ENCODE assay signal across 25 mouse cellular contexts in genomic region chr17:49568717-49569116, GRCm38 (mm10). TPM values are rescaled to one million over a fixed set of nuclear protein-coding genes. Genes with fewer than 3 reads are reported as not detected.
A peak's percentile ranks its signal among the peaks of the same experiment; 100 is the strongest.
DNase-seq lines count a peak whose midpoint lies in the region; ATAC-seq and TF ChIP-seq lines count a peak whose summit lies in the region.
"Had no signal": no experiment of that assay in that cellular context is flagged by ENCODE, and none has a peak within 500 bp of the region (broad histone marks: within the 10 kb centered on the region; RNA-seq: fewer than 3 reads in every experiment).

No protein-coding gene starts in this region.

- TF ChIP-seq EP300 in lung, postnatal 0 days (IDR thresholded peaks at IDR 0.05), result peak; percentile 92

- H3K36me3 ChIP-seq in embryonic facial prominence, embryonic 14.5 days (ENCODE audit: control insufficient read depth, insufficient read depth, low read length), result no peaks in the 10 kb centered on the region
- no peaks in the 10 kb centered on the region for H3K36me3 ChIP-seq in embryonic facial prominence, embryonic 10.5 days (replicated peaks)
- H3K36me3 ChIP-seq in lung, postnatal 0 days (ENCODE audit: insufficient read depth, low read length), result no peaks in the 10 kb centered on the region
- no peaks in the 10 kb centered on the region for H3K36me3 ChIP-seq in forebrain, embryonic 11.5 days (ENCODE audit: control insufficient read depth, insufficient read depth, low read length)
- H3K36me3 ChIP-seq: embryonic facial prominence, embryonic 13.5 days; forebrain, embryonic 10.5 days; forebrain, embryonic 15.5 days; G1E had no signal

- H3K9ac ChIP-seq in embryonic facial prominence, embryonic 14.5 days (ENCODE audit: low read depth, low read length), result no peak overlapping the region
- no peak overlapping the region for H3K9ac ChIP-seq in lung, postnatal 0 days (replicated peaks; ENCODE audit: low read depth)
- no peak overlapping the region for H3K9ac ChIP-seq in forebrain, embryonic 11.5 days (ENCODE audit: low read length)
- H3K9ac ChIP-seq: embryonic facial prominence, embryonic 13.5 days; forebrain, embryonic 13.5 days; forebrain, embryonic 15.5 days; forebrain, postnatal 0 days had no signal

- no peak overlapping the region for H3K4me2 ChIP-seq in embryonic facial prominence, embryonic 14.5 days (ENCODE audit: low read depth, low read length)
- H3K4me2 ChIP-seq in lung, postnatal 0 days (replicated peaks; ENCODE audit: low read depth, low read length), result no peak overlapping the region
- H3K4me2 ChIP-seq in forebrain, embryonic 11.5 days (ENCODE audit: low read depth, low read length, severe bottlenecking), result no peak overlapping the region
- H3K4me2 ChIP-seq: embryonic facial prominence, embryonic 13.5 days; forebrain, embryonic 13.5 days; forebrain, embryonic 15.5 days had no signal

- H3K27me3 ChIP-seq in embryonic facial prominence, embryonic 14.5 days (replicated peaks; ENCODE audit: control insufficient read depth, insufficient read depth, low read length), result no peaks in the 10 kb centered on the region
- H3K27me3 ChIP-seq in embryonic facial prominence, embryonic 10.5 days (replicated peaks; ENCODE audit: low read depth, poor library complexity, severe bottlenecking), result peaks cover 24% of the 10 kb centered on the region
- H3K27me3 ChIP-seq in lung, postnatal 0 days (replicated peaks; ENCODE audit: insufficient read depth, low read length), result no peaks in the 10 kb centered on the region
- no peaks in the 10 kb centered on the region for H3K27me3 ChIP-seq in forebrain, embryonic 11.5 days (ENCODE audit: control insufficient read depth, insufficient read depth, low read length)
- H3K27me3 ChIP-seq: embryonic facial prominence, embryonic 13.5 days; forebrain, embryonic 13.5 days; forebrain, embryonic 15.5 days had no signal

- WGBS in embryonic facial prominence, embryonic 14.5 days, result 53% methylated on average over 8 of the region's 8 CpGs
- WGBS in embryonic facial prominence, embryonic 10.5 days, result 75% methylated on average over 8 of the region's 8 CpGs
- WGBS in lung, postnatal 0 days, result 58% methylated on average over 8 of the region's 8 CpGs
- 82% methylated on average over 8 of the region's 8 CpGs for WGBS in forebrain, embryonic 11.5 days

- no peak for ATAC-seq in embryonic facial prominence, embryonic 14.5 days (ENCODE audit: low read depth)
- peak; percentile 88 for ATAC-seq in lung, postnatal 0 days
- ATAC-seq in forebrain, embryonic 11.5 days (replicated peaks; ENCODE audit: low FRiP score), result no peak
- ATAC-seq: activated CD4-positive, CD25-positive, alpha-beta regulatory T cell, adult 4 months; CD4-positive, CD25-positive, alpha-beta regulatory T cell, adult 4 months; forebrain, embryonic 13.5 days; forebrain, embryonic 15.5 days; forebrain, postnatal 0 days; Patski had no signal

- H3K27ac ChIP-seq in embryonic facial prominence, embryonic 14.5 days (replicated peaks; ENCODE audit: low read depth, low read length), result no peak overlapping the region
- H3K27ac ChIP-seq in embryonic facial prominence, embryonic 10.5 days (replicated peaks), result no peak overlapping the region
- H3K27ac ChIP-seq in lung, postnatal 0 days (ENCODE audit: low read length), result peak overlapping the region; percentile 49; the same call in 1 of the 2 replicates
- no peak overlapping the region for H3K27ac ChIP-seq in forebrain, embryonic 11.5 days (ENCODE audit: low read depth, low read length)
- H3K27ac ChIP-seq: embryonic facial prominence, embryonic 13.5 days; forebrain, embryonic 10.5 days; forebrain, embryonic 13.5 days; forebrain, embryonic 15.5 days had no signal

- TF ChIP-seq CTCF in lung, postnatal 0 days (IDR thresholded peaks at IDR 0.05), result no peak

- no peaks in the 10 kb centered on the region for H3K4me1 ChIP-seq in embryonic facial prominence, embryonic 14.5 days (ENCODE audit: control insufficient read depth, insufficient read depth, low read length)
- H3K4me1 ChIP-seq in embryonic facial prominence, embryonic 10.5 days, result peaks cover 16% of the 10 kb centered on the region
- no peaks in the 10 kb centered on the region for H3K4me1 ChIP-seq in lung, postnatal 0 days (ENCODE audit: insufficient read depth, low read depth, low read length)
- no peaks in the 10 kb centered on the region; the same call in 1 of the 2 replicates for H3K4me1 ChIP-seq in forebrain, embryonic 11.5 days (replicated peaks; ENCODE audit: control insufficient read depth, insufficient read depth, low read length)

- H3K4me3 ChIP-seq in embryonic facial prominence, embryonic 14.5 days (ENCODE audit: low read depth, low read length), result no peak overlapping the region
- H3K4me3 ChIP-seq in embryonic facial prominence, embryonic 10.5 days, result no peak overlapping the region
- no peak overlapping the region for H3K4me3 ChIP-seq in lung, postnatal 0 days (ENCODE audit: low read depth, low read length)
- H3K4me3 ChIP-seq in forebrain, embryonic 11.5 days (ENCODE audit: low read depth, low read length), result no peak overlapping the region
- H3K4me3 ChIP-seq: embryonic facial prominence, embryonic 13.5 days; forebrain, embryonic 10.5 days; forebrain, embryonic 13.5 days; forebrain, embryonic 15.5 days had no signal

- peak; percentile 32 for DNase-seq in embryonic facial prominence, embryonic 14.5 days (ENCODE audit: low spot score)
- no peak for DNase-seq in embryonic facial prominence, embryonic 10.5 days (ENCODE audit: low spot score)
- DNase-seq in lung, postnatal 0 days (ENCODE audit: low spot score), result peak; percentile 71
- DNase-seq in lung, postnatal 25 days (ENCODE audit: low spot score), result no peak
- DNase-seq in fibroblast of lung, adult 2 months (ENCODE audit: low read depth), result peak; percentile 27
- DNase-seq in lung, postnatal 4 days, result peak; percentile 46 to 65
- no peak for DNase-seq in forebrain, embryonic 11.5 days (ENCODE audit: low spot score)
- DNase-seq: adrenal gland, adult 8-10 months; adrenal gland, postnatal 14 days; adrenal gland, postnatal 36 days; B cell, adult 2 months; cerebellum, adult 11-12 months; cerebellum, adult 2 months; cerebellum, adult 9-10 months; cerebellum, postnatal 10 days; cerebellum, postnatal 25 days; forebrain, postnatal 0 days had no signal

- no peaks in the 10 kb centered on the region for H3K9me3 ChIP-seq in embryonic facial prominence, embryonic 14.5 days (ENCODE audit: control insufficient read depth, low read length)
- H3K9me3 ChIP-seq in embryonic facial prominence, embryonic 10.5 days, result no peaks in the 10 kb centered on the region
- 0 out of 2 replicates have a peak, but pooled peaks cover 3% of the 10 kb centered on the region for H3K9me3 ChIP-seq in lung, postnatal 0 days (ENCODE audit: low read length)
- no peaks in the 10 kb centered on the region for H3K9me3 ChIP-seq in forebrain, embryonic 11.5 days (ENCODE audit: control insufficient read depth, low read length)
- H3K9me3 ChIP-seq: embryonic facial prominence, embryonic 13.5 days; forebrain, embryonic 10.5 days; forebrain, embryonic 15.5 days had no signal

RNA-seq across cellular contexts. Expression of gene Daam2, which starts 4.6 kb away (rescaled TPM):
- polyA plus RNA-seq in embryonic facial prominence, embryonic 14.5 days (2014; fragmentation: Nextera tagmentation; extraction: Ambion mirVana), result 8.0 and 8.6 TPM in 2 replicates
- polyA plus RNA-seq in embryonic facial prominence, embryonic 10.5 days (2016; fragmentation: Nextera tagmentation; extraction: Ambion mirVana), result 4.8 and 6.1 TPM in 2 replicates
- 4.6 and 6.6 TPM in 2 replicates for polyA plus RNA-seq in lung, postnatal 0 days (2015; fragmentation: Nextera tagmentation; extraction: Ambion mirVana)
- polyA plus RNA-seq in forebrain, embryonic 11.5 days (2014; fragmentation: Nextera tagmentation; extraction: Ambion mirVana), result 1.5 and 1.9 TPM in 2 replicates
- polyA plus RNA-seq: G1E had no signal

RNA-seq across cellular contexts. Expression of gene Kif6, which starts 46.2 kb away (rescaled TPM):
- polyA plus RNA-seq in embryonic facial prominence, embryonic 14.5 days (2014; fragmentation: Nextera tagmentation; extraction: Ambion mirVana), result 2.1 and 2.3 TPM in 2 replicates
- polyA plus RNA-seq in embryonic facial prominence, embryonic 10.5 days (2016; fragmentation: Nextera tagmentation; extraction: Ambion mirVana), result 2.7 and 3.5 TPM in 2 replicates
- 1.5 and 3.0 TPM in 2 replicates for polyA plus RNA-seq in lung, postnatal 0 days (2015; fragmentation: Nextera tagmentation; extraction: Ambion mirVana)
- polyA plus RNA-seq in forebrain, embryonic 11.5 days (2014; fragmentation: Nextera tagmentation; extraction: Ambion mirVana), result 3.1 and 3.4 TPM in 2 replicates
- polyA plus RNA-seq: activated CD4-positive, CD25-positive, alpha-beta regulatory T cell, adult 4 months; CD4-positive, CD25-positive, alpha-beta regulatory T cell, adult 4 months; G1E had no signal

Comparison
In these comparisons a context has a peak if more than half of its experiments do, and no peak if none do; other contexts are left out.
1. DNase-seq: peak in embryonic facial prominence, embryonic 14.5 days (single experiment), lung, postnatal 0 days (single experiment), fibroblast of lung, adult 2 months (single experiment) and lung, postnatal 4 days (2 of 2); none in embryonic facial prominence, embryonic 10.5 days (single experiment), lung, postnatal 25 days (single experiment) and forebrain, embryonic 11.5 days (single experiment).